10 mouse cellular contexts compared by ENCODE assay signal in the genomic region with DNA sequence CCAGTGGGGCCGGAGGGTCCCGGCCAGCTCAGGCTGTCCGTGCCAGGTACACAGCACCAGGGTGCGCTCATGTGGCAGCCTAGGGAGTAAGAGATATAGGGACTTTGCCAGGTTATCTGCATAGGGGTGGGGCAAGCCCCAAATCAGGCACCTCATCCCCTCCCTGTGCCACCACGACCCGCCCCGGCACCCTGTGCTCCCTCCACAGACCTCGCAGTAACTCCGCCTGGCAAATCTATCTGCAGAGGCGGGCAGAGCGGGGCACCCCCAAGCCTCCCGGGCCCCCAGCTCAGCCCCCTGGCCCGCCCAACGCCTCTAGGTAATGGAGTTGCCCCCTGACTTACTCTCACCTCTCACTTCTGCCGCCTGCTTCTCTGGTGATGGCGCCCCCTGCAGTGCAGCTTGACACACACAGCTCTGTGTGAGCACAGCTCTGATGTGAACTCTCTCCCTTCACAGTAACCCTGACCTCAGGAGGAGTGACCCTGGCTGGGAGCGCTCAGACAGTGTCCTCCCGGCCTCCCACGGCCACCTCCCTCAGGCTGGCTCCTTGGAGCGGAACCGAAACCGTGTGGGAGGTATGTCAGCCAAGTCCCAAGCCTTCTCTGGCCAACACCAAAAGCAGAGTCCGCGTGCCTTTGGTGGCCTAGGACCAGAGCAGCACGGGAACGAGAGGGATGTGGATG. TPM values are rescaled to one million over a fixed set of nuclear protein-coding genes. Genes with fewer than 3 reads are reported as not detected.
DNase-seq lines count a peak whose midpoint lies in the region; ATAC-seq and TF ChIP-seq lines count a peak whose summit lies in the region.
"Had no signal": no experiment of that assay in that cellular context is flagged by ENCODE, and none has a peak within 500 bp of the region (broad histone marks: within the 10 kb centered on the region; RNA-seq: fewer than 3 reads in every experiment).

No protein-coding gene starts in this region.

- ATAC-seq in heart, embryonic 15.5 days (replicated peaks; ENCODE audit: insufficient number of reproducible peaks, insufficient read depth, low FRiP score, low read depth) = 0 out of 2 replicates have a peak, but pooled peaks have one; percentile 6
- ATAC-seq in megakaryocyte progenitor cell, adult 5-6 weeks (replicated peaks; ENCODE audit: poor library complexity) = peak; percentile 32
- ATAC-seq in inflammation-experienced regulatory T-cells, adult 6 months = no peak

- TF ChIP-seq CTCF in ES-Bruce4 (IDR thresholded peaks at IDR 0.05; ENCODE audit: low read depth, low read length) = peak; percentile 89

- H3K9me3 ChIP-seq in heart, embryonic 15.5 days (replicated peaks) = no peaks in the 10 kb centered on the region
- H3K9me3 ChIP-seq in ES-Bruce4 (replicated peaks; ENCODE audit: control insufficient read depth, insufficient read depth, low read length, poor library complexity, severe bottlenecking) = no peaks in the 10 kb centered on the region
- H3K9me3 ChIP-seq: hindbrain, embryonic 15.5 days; neural tube, embryonic 13.5 days had no signal

- H3K9ac ChIP-seq in heart, embryonic 15.5 days = no peak overlapping the region
- no peak overlapping the region for H3K9ac ChIP-seq in ES-Bruce4 (ENCODE audit: low read depth, poor library complexity, severe bottlenecking)
- H3K9ac ChIP-seq: hindbrain, embryonic 15.5 days; neural tube, embryonic 13.5 days had no signal

- WGBS in heart, embryonic 15.5 days = 85% methylated on average over 26 of the region's 26 CpGs

- H3K27me3 ChIP-seq in heart, embryonic 15.5 days = no peaks in the 10 kb centered on the region
- H3K27me3 ChIP-seq in ES-Bruce4 (ENCODE audit: control insufficient read depth, insufficient read depth, low read length, poor library complexity, severe bottlenecking) = no peaks in the 10 kb centered on the region
- H3K27me3 ChIP-seq: hindbrain, embryonic 15.5 days; neural tube, embryonic 13.5 days had no signal

- no peak for TF ChIP-seq EP300 in ES-Bruce4 (IDR thresholded peaks at IDR 0.05; ENCODE audit: insufficient read depth, low read depth, low read length)

- H3K4me1 ChIP-seq in heart, embryonic 15.5 days (replicated peaks) = no peaks in the 10 kb centered on the region
- no peaks in the 10 kb centered on the region for H3K4me1 ChIP-seq in ES-Bruce4 (ENCODE audit: control insufficient read depth, insufficient read depth, low read length)
- H3K4me1 ChIP-seq: hindbrain, embryonic 15.5 days; neural tube, embryonic 13.5 days had no signal

- TF ChIP-seq POLR2A in ES-Bruce4 (IDR thresholded peaks at IDR 0.05; ENCODE audit: insufficient read depth, low read length) = no peak

- H3K4me3 ChIP-seq in heart, embryonic 15.5 days = no peak overlapping the region
- H3K4me3 ChIP-seq in ES-Bruce4 (ENCODE audit: low read depth, low read length) = peak overlapping the region; percentile 19; the same call in 1 of the 2 replicates
- H3K4me3 ChIP-seq: hindbrain, embryonic 15.5 days; neural tube, embryonic 13.5 days had no signal

- DNase-seq in heart, postnatal 36 days = no peak
- DNase-seq in kidney, adult 18-20 months = peak; percentile 49
- DNase-seq in ovary, postnatal 10 days (ENCODE audit: low spot score) = no peak
- DNase-seq in adipocyte (ENCODE audit: low spot score) = no peak

- no peak overlapping the region for H3K4me2 ChIP-seq in heart, embryonic 15.5 days
- H3K4me2 ChIP-seq: hindbrain, embryonic 15.5 days; neural tube, embryonic 13.5 days had no signal

- no peak overlapping the region for H3K27ac ChIP-seq in heart, embryonic 15.5 days
- no peak overlapping the region for H3K27ac ChIP-seq in ES-Bruce4 (ENCODE audit: insufficient read depth, low read length)
- H3K27ac ChIP-seq: hindbrain, embryonic 15.5 days; neural tube, embryonic 13.5 days had no signal

- peaks cover 75% of the 10 kb centered on the region for H3K36me3 ChIP-seq in heart, embryonic 15.5 days
- H3K36me3 ChIP-seq in ES-Bruce4 (ENCODE audit: control insufficient read depth, insufficient read depth, low read length, poor library complexity, severe bottlenecking) = peaks cover 7% of the 10 kb centered on the region; the same call in 1 of the 2 replicates

- intact Hi-C loops in heart, postnatal 36 days (cut with DNase I) = loop anchor here (5.0 kb wide), 1 partner anchor 176 kb away; the partner anchor contains the start of gene Arrb2

RNA-seq across cellular contexts. Expression of gene 4930544D05Rik, which starts 7.1 kb away (rescaled TPM):
- not detected in 2 replicates for polyA plus RNA-seq in heart, embryonic 15.5 days (2015; fragmentation: Nextera tagmentation; extraction: Ambion mirVana)
- total RNA-seq in heart, postnatal 36 days (2021) = not detected
- polyA plus RNA-seq in ES-Bruce4 (2011; ENCODE audit: insufficient read depth, insufficient read length, low read depth, missing spikeins) = not detected in 2 replicates
- not detected in 2 replicates for total RNA-seq in megakaryocyte progenitor cell, adult 5-6 weeks (2015)
- not detected in 2 replicates for total RNA-seq in megakaryocyte progenitor cell, adult 5-6 weeks (2017)
- polyA plus RNA-seq in inflammation-experienced regulatory T-cells, adult 6 months (2017; shearing (Covaris generic)) = not detected
- polyA plus RNA-seq: hindbrain, embryonic 15.5 days; neural tube, embryonic 13.5 days had no signal

RNA-seq across cellular contexts. Expression of gene Chrne, which starts 10.5 kb away (rescaled TPM):
- 0.30 TPM in 1 of 2 replicates, not detected in the other for polyA plus RNA-seq in heart, embryonic 15.5 days (2015; fragmentation: Nextera tagmentation; extraction: Ambion mirVana)
- not detected for total RNA-seq in heart, postnatal 36 days (2021)
- polyA plus RNA-seq in ES-Bruce4 (2011; ENCODE audit: insufficient read depth, insufficient read length, low read depth, missing spikeins) = 0.56 TPM in 1 of 2 replicates, not detected in the other
- not detected in 2 replicates for total RNA-seq in megakaryocyte progenitor cell, adult 5-6 weeks (2015)
- 0.17 TPM in 1 of 2 replicates, not detected in the other for total RNA-seq in megakaryocyte progenitor cell, adult 5-6 weeks (2017)
- polyA plus RNA-seq in inflammation-experienced regulatory T-cells, adult 6 months (2017; shearing (Covaris generic)) = 1 to 10 TPM in 1 of 3 experiments, under 1 TPM in 2; 0.51 to 3.0 (median 0.78) TPM

RNA-seq across cellular contexts. Expression of gene Gp1ba, which starts 30.4 kb away (rescaled TPM):
- 0.62 and 0.67 TPM in 2 replicates for polyA plus RNA-seq in heart, embryonic 15.5 days (2015; fragmentation: Nextera tagmentation; extraction: Ambion mirVana)
- under 1 TPM; 0.16 to 0.17 TPM for total RNA-seq in heart, postnatal 36 days (2021)
- polyA plus RNA-seq in ES-Bruce4 (2011; ENCODE audit: insufficient read depth, insufficient read length, low read depth, missing spikeins) = not detected in 2 replicates
- total RNA-seq in megakaryocyte progenitor cell, adult 5-6 weeks (2015) = 0.66 and 2.3 TPM in 2 replicates
- 0.08 and 0.20 TPM in 2 replicates for total RNA-seq in megakaryocyte progenitor cell, adult 5-6 weeks (2017)
- polyA plus RNA-seq in inflammation-experienced regulatory T-cells, adult 6 months (2017; shearing (Covaris generic)) = under 1 TPM; 0.17 to 0.69 (median 0.21) TPM

RNA-seq across cellular contexts. Expression of gene Rnf167, which starts 38.5 kb away (rescaled TPM):
- polyA plus RNA-seq in heart, embryonic 15.5 days (2015; fragmentation: Nextera tagmentation; extraction: Ambion mirVana) = 75.1 and 81.2 TPM in 2 replicates
- total RNA-seq in heart, postnatal 36 days (2021) = 10 to 100 TPM; 52.5 to 57.9 TPM
- polyA plus RNA-seq in ES-Bruce4 (2011; ENCODE audit: insufficient read depth, insufficient read length, low read depth, missing spikeins) = 55.2 and 61.8 TPM in 2 replicates
- 39.3 and 44.8 TPM in 2 replicates for total RNA-seq in megakaryocyte progenitor cell, adult 5-6 weeks (2015)
- 30.7 and 37.4 TPM in 2 replicates for total RNA-seq in megakaryocyte progenitor cell, adult 5-6 weeks (2017)
- 100 to 1,000 TPM; 276 to 454 (median 423) TPM for polyA plus RNA-seq in inflammation-experienced regulatory T-cells, adult 6 months (2017; shearing (Covaris generic))

RNA-seq across cellular contexts. Expression of gene Slc25a11, which starts 38.8 kb away (rescaled TPM):
- 279 TPM in 2 replicates for polyA plus RNA-seq in heart, embryonic 15.5 days (2015; fragmentation: Nextera tagmentation; extraction: Ambion mirVana)
- total RNA-seq in heart, postnatal 36 days (2021) = 100 to 1,000 TPM; 570 to 607 TPM
- 45.0 and 48.0 TPM in 2 replicates for polyA plus RNA-seq in ES-Bruce4 (2011; ENCODE audit: insufficient read depth, insufficient read length, low read depth, missing spikeins)
- 59.5 and 73.9 TPM in 2 replicates for total RNA-seq in megakaryocyte progenitor cell, adult 5-6 weeks (2015)
- 46.6 and 52.7 TPM in 2 replicates for total RNA-seq in megakaryocyte progenitor cell, adult 5-6 weeks (2017)
- 100 to 1,000 TPM in 2 of 3 experiments, 10 to 100 TPM in 1; 85.3 to 111 (median 111) TPM for polyA plus RNA-seq in inflammation-experienced regulatory T-cells, adult 6 months (2017; shearing (Covaris generic))
